Mouse (Mus musculus) myocyte (in vitro differentiated cells): ENCODE results near the gene Coq9.

Experiments used
- CEBPB ChIP-seq: IDR thresholded peaks from 2 replicates; pipeline ENCODE4 v1.6.1; 2011; ENCODE audit warnings: mild to moderate bottlenecking, moderate library complexity; ENCODE audit not compliant: poor library complexity, insufficient read depth, severe bottlenecking
- E2F4 ChIP-seq: IDR thresholded peaks from one replicate; pipeline ENCODE4 v1.6.1; 2011; ENCODE audit warnings: mild to moderate bottlenecking, control low read depth, moderate library complexity; ENCODE audit not compliant: insufficient read depth
- MAX ChIP-seq: IDR thresholded peaks from one replicate; pipeline ENCODE4 v1.6.1; 2011; ENCODE audit warnings: low read depth, mild to moderate bottlenecking, control low read depth
- MYOD1 ChIP-seq, 3 experiments: IDR thresholded peaks; one replicate each; pipeline ENCODE4 v1.6.1; 2011; ENCODE audit warnings: control low read depth in 2 of 3, low read depth in 2 of 3, mild to moderate bottlenecking in 2 of 3, moderate library complexity in 1 of 3; ENCODE audit not compliant: insufficient read length in 2 of 3, control insufficient read depth in 1 of 3
- MYOG ChIP-seq, 3 experiments: IDR thresholded peaks; one replicate each; pipeline ENCODE4 v1.6.1; 2011; ENCODE audit warnings: control low read depth in 2 of 3, low read depth in 2 of 3, mild to moderate bottlenecking in 2 of 3; ENCODE audit not compliant: insufficient read length in 2 of 3, control insufficient read depth in 1 of 3, insufficient read depth in 1 of 3
- POLR2A ChIP-seq: IDR thresholded peaks from one replicate; pipeline ENCODE4 v1.6.1; 2011; ENCODE audit warnings: low read depth, mild to moderate bottlenecking, control low read depth, moderate library complexity; ENCODE audit not compliant: insufficient read length
- POLR2AphosphoS2 ChIP-seq: IDR thresholded peaks from one replicate; pipeline ENCODE4 v1.6.1; 2011; ENCODE audit warnings: low read depth, control low read depth; ENCODE audit not compliant: insufficient read length
- REST ChIP-seq: IDR thresholded peaks from one replicate; pipeline ENCODE4 v1.6.1; 2011; ENCODE audit warnings: mild to moderate bottlenecking, control low read depth, moderate library complexity; ENCODE audit not compliant: insufficient read depth, insufficient read length
- SRF ChIP-seq: IDR thresholded peaks from one replicate; pipeline ENCODE4 v1.6.1; 2011; ENCODE audit warnings: low read depth; ENCODE audit not compliant: control insufficient read depth, insufficient read length
- TCF12 ChIP-seq: IDR thresholded peaks from one replicate; pipeline ENCODE4 v1.6.1; 2011; ENCODE audit warnings: mild to moderate bottlenecking, control low read depth; ENCODE audit not compliant: poor library complexity, insufficient read depth, severe bottlenecking
- TCF3 ChIP-seq: IDR thresholded peaks from one replicate; pipeline ENCODE4 v1.6.1; 2011; ENCODE audit warnings: low read depth, control low read depth; ENCODE audit not compliant: insufficient read length
- USF1 ChIP-seq: IDR thresholded peaks from one replicate; pipeline ENCODE4 v1.6.1; 2011; ENCODE audit warnings: low read depth, mild to moderate bottlenecking, control low read depth, moderate library complexity

DNA sequence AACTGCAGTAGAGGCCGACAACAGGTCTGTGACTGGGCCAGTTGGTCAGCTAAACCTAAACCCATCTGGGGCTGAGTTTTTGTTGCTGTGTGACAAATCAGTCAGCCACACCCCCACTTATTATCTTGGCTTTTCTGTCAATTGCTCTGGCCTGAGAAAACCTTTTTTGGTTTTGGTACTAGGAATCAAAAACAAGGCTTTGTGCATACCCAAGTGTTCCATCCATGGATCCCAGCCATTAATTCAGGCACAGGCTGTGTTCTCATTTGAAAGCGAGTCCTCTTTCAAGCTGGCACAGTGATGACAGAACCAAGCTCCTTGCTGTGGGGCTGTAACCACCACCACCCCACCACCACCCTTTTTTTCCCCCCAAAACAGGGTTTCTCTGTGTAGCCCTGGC is 16.7 kb upstream of the Coq9 start:
- no peak for TF ChIP-seq POLR2A
- TF ChIP-seq POLR2AphosphoS2, result no peak
- no peak for TF ChIP-seq USF1
- no peak for TF ChIP-seq MYOD1 (IDR thresholded peaks at IDR 0.05; ENCODE audit: control insufficient read depth in 1 of 3, insufficient read length in 2 of 3, low read depth in 2 of 3)
- TF ChIP-seq MAX, result no peak
- TF ChIP-seq E2F4, result no peak
- no peak for TF ChIP-seq MYOG (IDR thresholded peaks at IDR 0.05; ENCODE audit: control insufficient read depth in 1 of 3, insufficient read depth in 1 of 3, insufficient read length in 2 of 3, low read depth in 2 of 3)
- no peak for TF ChIP-seq TCF3
- no peak for TF ChIP-seq TCF12
- TF ChIP-seq CEBPB, result no peak
- TF ChIP-seq REST, result no peak
- TF ChIP-seq SRF, result no peak
